12 mouse cellular contexts compared by ENCODE assay signal in the genomic region with DNA sequence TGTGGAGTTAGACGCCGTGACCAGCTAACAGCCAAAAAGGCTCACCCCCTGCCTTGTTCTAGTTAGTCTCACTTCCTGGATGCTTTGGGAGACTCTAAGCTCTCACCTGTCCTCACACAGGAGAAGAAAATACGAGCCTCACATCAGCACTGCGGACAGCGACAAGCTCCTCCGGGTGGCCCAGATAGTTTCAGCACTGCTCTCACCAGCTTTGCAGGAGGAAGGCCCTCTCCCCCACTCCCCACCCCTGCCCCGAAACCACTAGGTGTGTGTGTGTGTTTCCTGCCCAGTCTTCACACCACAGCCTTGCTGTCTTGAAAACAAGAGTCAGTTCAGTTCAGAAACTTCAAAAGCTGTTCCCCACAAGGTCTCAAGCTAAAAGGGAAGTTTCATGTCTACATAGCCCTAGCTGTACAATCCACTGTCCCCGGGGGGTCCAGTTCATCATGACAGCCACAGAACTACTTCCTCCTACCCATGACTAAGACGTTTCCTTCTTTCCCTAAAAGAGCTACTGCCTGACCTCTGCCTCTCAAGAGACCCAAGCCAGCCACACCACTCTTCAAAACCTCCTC. TPM values are rescaled to one million over a fixed set of nuclear protein-coding genes. Genes with fewer than 3 reads are reported as not detected.
A peak's percentile ranks its signal among the peaks of the same experiment; 100 is the strongest.
DNase-seq lines count a peak whose midpoint lies in the region; ATAC-seq and TF ChIP-seq lines count a peak whose summit lies in the region.
"Had no signal": no experiment of that assay in that cellular context is flagged by ENCODE, and none has a peak within 500 bp of the region (broad histone marks: within the 10 kb centered on the region; RNA-seq: fewer than 3 reads in every experiment).

No protein-coding gene starts in this region.

- H3K4me3 ChIP-seq in lung, postnatal 0 days (ENCODE audit: low read depth, low read length): no peak overlapping the region
- H3K4me3 ChIP-seq: embryonic facial prominence, embryonic 15.5 days; neural tube, embryonic 13.5 days had no signal

- no peak overlapping the region for H3K4me2 ChIP-seq in lung, postnatal 0 days (replicated peaks; ENCODE audit: low read depth, low read length)
- H3K4me2 ChIP-seq: embryonic facial prominence, embryonic 15.5 days; neural tube, embryonic 13.5 days had no signal

- H3K9me3 ChIP-seq in lung, postnatal 0 days (ENCODE audit: low read length): no peaks in the 10 kb centered on the region
- H3K9me3 ChIP-seq: embryonic facial prominence, embryonic 15.5 days; neural tube, embryonic 13.5 days had no signal

- ATAC-seq in lung, postnatal 0 days: no peak
- ATAC-seq in hematopoietic stem cell, adult 5-6 weeks (replicated peaks in 1 of 2; ENCODE audit: insufficient read depth in 1 of 2, low FRiP score in 2 of 2, low TSS enrichment in 1 of 2, low read depth in 1 of 2, poor library complexity in 2 of 2, severe bottlenecking in 2 of 2): peak; percentile 68 to 79
- ATAC-seq in frontal cortex, adult (ENCODE audit: low TSS enrichment): no peak
- ATAC-seq: inflammation-experienced regulatory T-cells, adult 6 months had no signal

- WGBS in lung, postnatal 0 days: 22% methylated on average over 9 of the region's 9 CpGs

- H3K9ac ChIP-seq in lung, postnatal 0 days (replicated peaks; ENCODE audit: low read depth): no peak overlapping the region
- H3K9ac ChIP-seq: embryonic facial prominence, embryonic 15.5 days; neural tube, embryonic 13.5 days had no signal

- no peaks in the 10 kb centered on the region for H3K4me1 ChIP-seq in lung, postnatal 0 days (ENCODE audit: insufficient read depth, low read depth, low read length)
- H3K4me1 ChIP-seq: embryonic facial prominence, embryonic 15.5 days had no signal

- no peaks in the 10 kb centered on the region for H3K36me3 ChIP-seq in lung, postnatal 0 days (ENCODE audit: insufficient read depth, low read length)
- H3K36me3 ChIP-seq: embryonic facial prominence, embryonic 15.5 days; neural tube, embryonic 13.5 days had no signal

- no peak overlapping the region for H3K27ac ChIP-seq in lung, postnatal 0 days (ENCODE audit: low read length)
- H3K27ac ChIP-seq: embryonic facial prominence, embryonic 15.5 days; neural tube, embryonic 13.5 days had no signal

- no peak for TF ChIP-seq CTCF in lung, postnatal 0 days (IDR thresholded peaks at IDR 0.05)

- DNase-seq in adrenal gland, postnatal 25 days: peak; percentile 15
- no peak for DNase-seq in adrenal gland, adult 2 months
- DNase-seq in lung, postnatal 0 days (ENCODE audit: low spot score): peak; percentile 17
- DNase-seq in lung, postnatal 14 days: no peak
- peak; percentile 30 for DNase-seq in Muller cell, postnatal 12 days (ENCODE audit: inconsistent ontology term)
- DNase-seq in frontal cortex, postnatal 14 days (ENCODE audit: low spot score in 2 of 2): no peak
- DNase-seq: gastrocnemius, postnatal 10 days had no signal

- TF ChIP-seq EP300 in lung, postnatal 0 days (IDR thresholded peaks at IDR 0.05): no peak

- no peaks in the 10 kb centered on the region for H3K27me3 ChIP-seq in lung, postnatal 0 days (replicated peaks; ENCODE audit: insufficient read depth, low read length)
- H3K27me3 ChIP-seq: neural tube, embryonic 13.5 days had no signal

RNA-seq across cellular contexts. Expression of gene Nfasc, which starts 7.6 kb away (rescaled TPM):
- total RNA-seq in adrenal gland, postnatal 25 days (2021): 2.3 and 5.2 TPM in 2 replicates
- total RNA-seq in adrenal gland, adult 2 months (2021): 1 to 10 TPM; 3.9 to 5.7 TPM
- polyA plus RNA-seq in adrenal gland, adult 2 months (2012; rRNA removed): 1.2 and 1.5 TPM in 2 replicates
- 0.06 and 0.07 TPM in 2 replicates for polyA plus RNA-seq in lung, postnatal 0 days (2015; fragmentation: Nextera tagmentation; extraction: Ambion mirVana)
- total RNA-seq in hematopoietic stem cell, adult 5-6 weeks (2017): not detected in 2 replicates
- polyA plus RNA-seq: inflammation-experienced regulatory T-cells, adult 6 months had no signal

Comparison
In these comparisons a context has a peak if more than half of its experiments do, and no peak if none do; other contexts are left out.
1. DNase-seq: peak in adrenal gland, postnatal 25 days (single experiment), lung, postnatal 0 days (single experiment) and Muller cell, postnatal 12 days (single experiment); none in adrenal gland, adult 2 months (single experiment), lung, postnatal 14 days (single experiment) and frontal cortex, postnatal 14 days (0 of 2).
2. ATAC-seq: peak in hematopoietic stem cell, adult 5-6 weeks (2 of 2); none in lung, postnatal 0 days (single experiment) and frontal cortex, adult (single experiment).